Mouse (Mus musculus): ENCODE results near the gene Gm382. TPM values are rescaled to one million over a fixed set of nuclear protein-coding genes. Genes with fewer than 3 reads are reported as not detected.

Gene Gm382
- total RNA-seq (2012; rRNA removed) (not detected in 2 replicates), total RNA-seq (2014; rRNA removed) (not detected in 2 replicates), polyA plus RNA-seq (2012; ENCODE audit: insufficient read length, low read depth) (not detected in 2 replicates)

DNA sequence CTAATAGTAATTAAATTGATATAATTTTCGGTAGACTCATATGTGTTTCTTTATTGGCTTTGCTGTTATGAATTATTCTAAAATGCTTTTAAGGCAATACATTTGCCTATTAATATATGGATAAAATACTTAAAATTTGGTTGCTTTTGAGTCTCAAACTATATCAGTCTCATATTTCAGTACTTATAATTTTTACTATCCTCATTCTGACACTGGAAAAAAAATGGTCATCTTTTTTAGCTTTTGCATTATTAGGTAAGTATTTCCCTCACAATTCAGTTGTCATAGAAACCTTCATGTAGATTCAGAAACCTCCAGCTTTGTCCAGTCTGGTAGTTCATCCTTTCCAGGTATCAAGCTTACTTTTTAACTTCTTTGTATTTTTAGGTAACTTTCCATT, at the start of gene Gm382:
Gene Gm382, plus strand, starts transcription at position 301 of the 400 bp plus-strand sequence.
- Histone ChIP-seq H3K4me1 (ENCODE audit: control insufficient read depth in 1 of 2, insufficient read depth in 2 of 2) (no peaks in the 10 kb centered on the region), H3K4me3 (replicated peaks in 1 of 3; ENCODE audit: low read depth in 2 of 3, low read length in 2 of 3, poor library complexity in 1 of 3) (no peak within 1 kb of the TSS), H3K4me2 (ENCODE audit: insufficient read depth, low read depth, poor library complexity, severe bottlenecking) (no peak within 1 kb of the TSS), H3K27me3 (replicated peaks) (no peaks in the 10 kb centered on the region), H3K36me3 (replicated peaks in 1 of 2; ENCODE audit: control insufficient read depth in 1 of 2, insufficient read depth in 1 of 2, low read length in 1 of 2) (no peaks in the 10 kb centered on the region), H3K9me3 (replicated peaks; ENCODE audit: low read length) (no peaks in the 10 kb centered on the region), H3K27ac (ENCODE audit: insufficient read depth, low read depth) (no peak within 1 kb of the TSS), H3K79me2 (replicated peaks; ENCODE audit: control insufficient read depth, extremely low read depth, insufficient read depth, poor library complexity, severe bottlenecking) (no peaks in the 10 kb centered on the region), H3K9ac (ENCODE audit: insufficient read depth, low read depth) (no peak within 1 kb of the TSS)
- in situ Hi-C loops (cut with MboI; ENCODE audit: low pct_ligation_motif_present, low pct_unique_long_range_greater_than_20kb, low sequenced_read_pairs) (no loop called here), dilution Hi-C loops (cut with MboI; ENCODE audit: extremely low pct_ligation_motif_present, extremely low pct_unique_long_range_greater_than_20kb, low sequenced_read_pairs) (no loop called here)
- DNase-seq (ENCODE audit: extremely low read depth): no peak
- no peak for TF ChIP-seq SMC3 (IDR thresholded peaks at IDR 0.05; ENCODE audit: low read depth, low read length)
- no peak for TF ChIP-seq E2F4 (IDR thresholded peaks at IDR 0.05; ENCODE audit: insufficient replicate concordance, low read depth, low read length)
- TF ChIP-seq RAD21 (IDR thresholded peaks at IDR 0.05; ENCODE audit: low read depth, low read length): no peak
- TF ChIP-seq ZNF384 (IDR thresholded peaks at IDR 0.05; ENCODE audit: low read depth, low read length): no peak

DNA sequence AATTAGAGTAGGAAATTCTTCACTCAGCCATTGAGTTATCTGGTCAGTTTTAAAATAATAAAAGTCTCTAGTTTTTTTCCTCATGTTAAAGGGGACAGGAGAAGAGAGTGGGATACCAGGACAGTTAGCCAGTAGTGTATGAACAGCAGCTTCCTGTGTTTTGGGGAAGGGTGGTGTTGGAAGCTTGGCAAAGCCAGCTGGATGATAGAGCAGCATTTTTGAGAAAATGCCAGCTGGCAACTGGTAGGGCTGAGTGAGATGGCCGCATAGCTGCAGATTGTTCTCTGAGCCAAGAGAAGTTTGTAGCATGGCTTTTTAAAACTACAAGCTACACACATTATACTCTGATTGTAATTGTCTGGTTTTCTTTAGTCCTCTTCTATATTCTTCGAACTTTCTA, 30.4 kb downstream of the Gm382 start:
- Histone ChIP-seq H3K9ac (ENCODE audit: insufficient read depth, low read depth) (no peak overlapping the region), H3K36me3 (replicated peaks in 1 of 2; ENCODE audit: control insufficient read depth in 1 of 2, insufficient read depth in 1 of 2, low read length in 1 of 2) (no peaks in the 10 kb centered on the region), H3K27me3 (replicated peaks) (no peaks in the 10 kb centered on the region), H3K4me1 (ENCODE audit: control insufficient read depth in 1 of 2, insufficient read depth in 2 of 2) (no peaks in the 10 kb centered on the region), H3K79me2 (replicated peaks; ENCODE audit: control insufficient read depth, extremely low read depth, insufficient read depth, poor library complexity, severe bottlenecking) (no peaks in the 10 kb centered on the region), H3K27ac (ENCODE audit: insufficient read depth, low read depth) (no peak overlapping the region), H3K9me3 (replicated peaks; ENCODE audit: low read length) (peaks cover 5% of the 10 kb centered on the region), H3K4me2 (ENCODE audit: insufficient read depth, low read depth, poor library complexity, severe bottlenecking) (no peak overlapping the region), H3K4me3 (replicated peaks in 1 of 3; ENCODE audit: low read depth in 2 of 3, low read length in 2 of 3, poor library complexity in 1 of 3) (no peak overlapping the region)
- in situ Hi-C loops (cut with MboI; ENCODE audit: low pct_ligation_motif_present, low pct_unique_long_range_greater_than_20kb, low sequenced_read_pairs): no loop called here
- TF ChIP-seq ZMIZ1 (IDR thresholded peaks at IDR 0.05; ENCODE audit: low read depth, low read length) (no peak), PAX5 (IDR thresholded peaks at IDR 0.05; ENCODE audit: low read length) (no peak), POLR2A (IDR thresholded peaks at IDR 0.05; ENCODE audit: low read depth, low read length) (no peak), ZC3H11A (IDR thresholded peaks at IDR 0.05; ENCODE audit: low read depth, low read length) (no peak), MEF2A (IDR thresholded peaks at IDR 0.05; ENCODE audit: borderline replicate concordance, low read depth, low read length) (no peak), TBP (conservative IDR thresholded peaks at IDR 0.05; ENCODE audit: low read depth, low read length) (no peak), ELF1 (IDR thresholded peaks at IDR 0.05; ENCODE audit: low read depth, low read length) (no peak), UBTF (IDR thresholded peaks at IDR 0.05; ENCODE audit: low read depth, low read length) (no peak), GABPA (IDR thresholded peaks at IDR 0.05; ENCODE audit: insufficient replicate concordance, low read depth, low read length) (no peak), HCFC1 (IDR thresholded peaks at IDR 0.05; ENCODE audit: low read depth, low read length) (no peak), BHLHE40 (IDR thresholded peaks at IDR 0.05; ENCODE audit: low read depth, low read length) (no peak), MXI1 (IDR thresholded peaks at IDR 0.05; ENCODE audit: low read depth, low read length) (no peak), E2F4 (IDR thresholded peaks at IDR 0.05; ENCODE audit: insufficient replicate concordance, low read depth, low read length) (no peak), TCF12 (IDR thresholded peaks at IDR 0.05; ENCODE audit: low read depth, low read length) (no peak), RAD21 (IDR thresholded peaks at IDR 0.05; ENCODE audit: low read depth, low read length) (no peak), ETS1 (conservative IDR thresholded peaks at IDR 0.05; ENCODE audit: low read depth, low read length) (no peak)
- no peak for DNase-seq (ENCODE audit: extremely low read depth)
- dilution Hi-C loops (cut with MboI; ENCODE audit: extremely low pct_ligation_motif_present, extremely low pct_unique_long_range_greater_than_20kb, low sequenced_read_pairs): no loop called here

Data from CH12.LX (cell line).